Mouse (Mus musculus): Measurements from ENCODE around the gene Gm11172.

Gm11172 gene

GRCm38 (mm10) chr16:10812865-10813371 is at the start of gene Gm11172:
Gm11172 (plus strand) TSS chr16:10812915.
- DNase-seq (ENCODE audit: low read depth, low spot score) = no peak

- DNase-seq (ENCODE audit: low read depth, low spot score) = no peak
Observed at GRCm38 (mm10) chr16:10763540-10764264, 49.0 kb upstream of the Gm11172 start.

GRCm38 (mm10) chr16:10764323-10764722 is 48.4 kb upstream of the Gm11172 start:
- DNase-seq (ENCODE audit: low read depth, low spot score) = no peak

GRCm38 (mm10) chr16:10767158-10767557 is 45.6 kb upstream of the Gm11172 start:
- DNase-seq (ENCODE audit: low read depth, low spot score) = peak; percentile 41

- no peak for DNase-seq (ENCODE audit: low read depth, low spot score)
Observed at GRCm38 (mm10) chr16:10768821-10769220, 43.9 kb upstream of the Gm11172 start.

GRCm38 (mm10) chr16:10769661-10770060 is 43.1 kb upstream of the Gm11172 start:
- DNase-seq (ENCODE audit: low read depth, low spot score) = peak; percentile 76

- no peak for DNase-seq (ENCODE audit: low read depth, low spot score)
Observed at GRCm38 (mm10) chr16:10770531-10771325, 42.0 kb upstream of the Gm11172 start.

- DNase-seq (ENCODE audit: low read depth, low spot score) = no peak
Observed at GRCm38 (mm10) chr16:10771769-10772510, 40.8 kb upstream of the Gm11172 start.

GRCm38 (mm10) chr16:10773543-10773942 is 39.2 kb upstream of the Gm11172 start:
- no peak for DNase-seq (ENCODE audit: low read depth, low spot score)

GRCm38 (mm10) chr16:10774726-10775125 is 38.0 kb upstream of the Gm11172 start:
- DNase-seq (ENCODE audit: low read depth, low spot score) = no peak

- DNase-seq (ENCODE audit: low read depth, low spot score) = no peak
Observed at GRCm38 (mm10) chr16:10776322-10776721, 36.4 kb upstream of the Gm11172 start.

- DNase-seq (ENCODE audit: low read depth, low spot score) = no peak
Observed at GRCm38 (mm10) chr16:10777579-10778160, 35.0 kb upstream of the Gm11172 start.

GRCm38 (mm10) chr16:10780631-10781120 is 32.0 kb upstream of the Gm11172 start:
- no peak for DNase-seq (ENCODE audit: low read depth, low spot score)

GRCm38 (mm10) chr16:10781862-10782371 is 30.8 kb upstream of the Gm11172 start:
- DNase-seq (ENCODE audit: low read depth, low spot score) = no peak

- no peak for DNase-seq (ENCODE audit: low read depth, low spot score)
Observed at GRCm38 (mm10) chr16:10782377-10783151, 30.2 kb upstream of the Gm11172 start.

- DNase-seq (ENCODE audit: low read depth, low spot score) = no peak
Observed at GRCm38 (mm10) chr16:10783152-10783434, 29.6 kb upstream of the Gm11172 start.

- DNase-seq (ENCODE audit: low read depth, low spot score) = no peak
Observed at GRCm38 (mm10) chr16:10783451-10783850, 29.3 kb upstream of the Gm11172 start.

GRCm38 (mm10) chr16:10783883-10784792 is 28.6 kb upstream of the Gm11172 start:
- no peak for DNase-seq (ENCODE audit: low read depth, low spot score)

- no peak for DNase-seq (ENCODE audit: low read depth, low spot score)
Observed at GRCm38 (mm10) chr16:10784793-10785370, 27.8 kb upstream of the Gm11172 start.

All from telencephalon, adult 2 months (tissue).